Mouse (Mus musculus): ENCODE data around the gene Rab31. TPM values are rescaled to one million over a fixed set of nuclear protein-coding genes. Genes with fewer than 3 reads are reported as not detected.

The Rab31 gene
- polyA plus RNA-seq, 1 experiment, result 6.5 TPM

- Histone ChIP-seq H3K27me3 (ENCODE audit: control insufficient read depth, insufficient read depth, low read length) (no peaks in the 10 kb centered on the region), H3K36me3 (ENCODE audit: control insufficient read depth, insufficient read depth, low read length) (no peaks in the 10 kb centered on the region), H3K4me1 (replicated peaks; ENCODE audit: control insufficient read depth, insufficient read depth, low read length) (peaks cover 2% of the 10 kb centered on the region), H3K27ac (ENCODE audit: control insufficient read depth, insufficient read depth, low read length) (no peak overlapping the region), H3K4me3 (ENCODE audit: control insufficient read depth, insufficient read depth, low read length) (no peak overlapping the region)
- TF ChIP-seq CTCF (IDR thresholded peaks at IDR 0.05; ENCODE audit: borderline replicate concordance, control insufficient read depth, extremely low read depth, insufficient read depth, low read length, poor library complexity) (no peak), POLR2A (IDR thresholded peaks at IDR 0.05; ENCODE audit: control insufficient read depth, extremely low read depth, insufficient read depth, low read length, poor library complexity) (no peak)
- no peak for DNase-seq
These were observed 13.2 kb upstream of the Rab31 start for GRCm38 (mm10) chr17:65785707-65786106.

DNA sequence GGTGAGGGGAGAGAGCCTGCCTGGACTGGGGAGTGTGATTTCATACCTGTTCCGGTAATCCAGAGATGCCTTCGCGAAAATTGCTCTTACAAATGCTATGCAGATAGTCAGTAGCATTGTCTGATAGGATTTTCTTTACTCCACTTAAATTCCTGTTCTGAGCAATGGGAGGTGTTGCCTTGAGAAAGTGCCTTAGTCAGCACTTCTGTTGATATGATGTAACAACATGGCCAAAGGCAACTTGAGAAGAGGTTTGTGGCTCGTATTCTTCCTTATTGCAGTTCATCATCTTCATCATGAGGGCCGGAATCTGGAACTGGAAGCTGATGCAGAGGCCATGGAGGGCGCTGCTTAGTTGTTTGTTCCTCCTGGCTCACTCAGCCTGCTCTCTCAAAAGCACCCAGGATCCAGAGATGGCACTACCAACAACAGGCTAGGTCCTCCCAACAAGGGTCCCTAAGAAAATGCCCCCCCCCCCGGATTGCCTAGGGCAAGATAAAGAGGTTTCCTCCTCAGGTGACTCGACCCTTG lies 12.1 kb upstream of the Rab31 start:
- no peak for DNase-seq
- Histone ChIP-seq H3K36me3 (ENCODE audit: control insufficient read depth, insufficient read depth, low read length) (no peaks in the 10 kb centered on the region), H3K27ac (ENCODE audit: control insufficient read depth, insufficient read depth, low read length) (no peak overlapping the region), H3K4me3 (ENCODE audit: control insufficient read depth, insufficient read depth, low read length) (no peak overlapping the region), H3K4me1 (replicated peaks; ENCODE audit: control insufficient read depth, insufficient read depth, low read length) (peaks cover 2% of the 10 kb centered on the region), H3K27me3 (ENCODE audit: control insufficient read depth, insufficient read depth, low read length) (no peaks in the 10 kb centered on the region)
- 86% methylated on average over 8 of the region's 8 CpGs for WGBS
- TF ChIP-seq POLR2A (IDR thresholded peaks at IDR 0.05; ENCODE audit: control insufficient read depth, extremely low read depth, insufficient read depth, low read length, poor library complexity), result no peak
- TF ChIP-seq CTCF (IDR thresholded peaks at IDR 0.05; ENCODE audit: borderline replicate concordance, control insufficient read depth, extremely low read depth, insufficient read depth, low read length, poor library complexity), result no peak

- no peaks in the 10 kb centered on the region for H3K27me3 ChIP-seq (ENCODE audit: control insufficient read depth, insufficient read depth, low read length)
- no peaks in the 10 kb centered on the region for H3K36me3 ChIP-seq (ENCODE audit: control insufficient read depth, insufficient read depth, low read length)
- peak; percentile 74 for DNase-seq
- peaks cover 2% of the 10 kb centered on the region for H3K4me1 ChIP-seq (replicated peaks; ENCODE audit: control insufficient read depth, insufficient read depth, low read length)
- H3K4me3 ChIP-seq (ENCODE audit: control insufficient read depth, insufficient read depth, low read length), result peak overlapping the region; percentile 96
- no peak for TF ChIP-seq CTCF (IDR thresholded peaks at IDR 0.05; ENCODE audit: borderline replicate concordance, control insufficient read depth, extremely low read depth, insufficient read depth, low read length, poor library complexity)
- WGBS, result 8% methylated on average over 134 of the region's 135 CpGs
- peak overlapping the region; percentile 50 for H3K27ac ChIP-seq (ENCODE audit: control insufficient read depth, insufficient read depth, low read length)
These were observed 10.9 kb upstream of the Rab31 start for GRCm38 (mm10) chr17:65783182-65784161.

DNA sequence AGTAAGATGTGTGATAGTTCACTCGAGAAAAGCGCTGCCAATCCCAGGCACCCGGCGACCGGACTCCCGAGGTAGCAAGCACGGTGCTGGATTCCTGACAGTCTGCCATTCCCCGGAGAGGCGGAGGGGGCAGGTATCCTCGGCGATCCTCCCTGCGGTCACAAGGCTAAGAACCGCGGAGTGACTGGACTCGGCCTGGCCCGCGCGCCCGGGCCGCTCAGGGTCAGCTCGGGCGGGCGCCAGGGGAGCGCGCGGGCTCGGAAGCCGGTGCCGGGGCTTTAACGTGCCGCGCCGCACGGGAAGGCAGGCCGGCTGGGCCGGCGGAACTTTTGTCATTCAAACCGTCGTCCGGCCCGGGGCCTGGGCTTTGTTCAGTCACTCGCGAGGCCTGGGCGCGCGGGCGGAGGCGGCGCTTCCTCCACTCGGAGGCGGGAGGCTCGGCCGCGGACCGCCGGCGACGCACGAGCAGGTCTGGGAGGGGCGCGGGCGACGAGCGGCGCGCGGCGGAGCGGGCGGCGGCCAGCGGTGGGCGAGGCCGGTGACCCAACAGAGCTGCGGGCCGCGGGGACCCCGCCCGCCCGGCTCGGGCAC lies 10.1 kb upstream of the Rab31 start, which contains the start of gene Ppp4r1:
Gene Ppp4r1, plus strand, starts transcription at position 23 of the 591 bp plus-strand sequence.
- Histone ChIP-seq H3K27ac (ENCODE audit: control insufficient read depth, insufficient read depth, low read length) (peak within 1 kb of the TSS; percentile 50; the same call in 1 of the 2 replicates), H3K36me3 (ENCODE audit: control insufficient read depth, insufficient read depth, low read length) (no peaks in the 10 kb centered on the region), H3K27me3 (ENCODE audit: control insufficient read depth, insufficient read depth, low read length) (no peaks in the 10 kb centered on the region), H3K4me3 (ENCODE audit: control insufficient read depth, insufficient read depth, low read length) (peak within 1 kb of the TSS; percentile 96), H3K4me1 (replicated peaks; ENCODE audit: control insufficient read depth, insufficient read depth, low read length) (peaks cover 2% of the 10 kb centered on the region)
- DNase-seq, result peak; percentile 61
- 4% methylated on average over 81 of the region's 81 CpGs for WGBS
- TF ChIP-seq CTCF (IDR thresholded peaks at IDR 0.05; ENCODE audit: borderline replicate concordance, control insufficient read depth, extremely low read depth, insufficient read depth, low read length, poor library complexity) (no peak), POLR2A (IDR thresholded peaks at IDR 0.05; ENCODE audit: control insufficient read depth, extremely low read depth, insufficient read depth, low read length, poor library complexity) (no peak)

GRCm38 (mm10) chr17:65780970-65781369 lies 8.4 kb upstream of the Rab31 start:
- 95% methylated on average over 2 of the region's 2 CpGs for WGBS
- no peak overlapping the region for H3K27ac ChIP-seq (ENCODE audit: control insufficient read depth, insufficient read depth, low read length)
- H3K36me3 ChIP-seq (ENCODE audit: control insufficient read depth, insufficient read depth, low read length), result no peaks in the 10 kb centered on the region
- H3K4me3 ChIP-seq (ENCODE audit: control insufficient read depth, insufficient read depth, low read length), result no peak overlapping the region
- H3K27me3 ChIP-seq (ENCODE audit: control insufficient read depth, insufficient read depth, low read length), result no peaks in the 10 kb centered on the region
- DNase-seq, result no peak
- TF ChIP-seq CTCF (IDR thresholded peaks at IDR 0.05; ENCODE audit: borderline replicate concordance, control insufficient read depth, extremely low read depth, insufficient read depth, low read length, poor library complexity) (no peak), POLR2A (IDR thresholded peaks at IDR 0.05; ENCODE audit: control insufficient read depth, extremely low read depth, insufficient read depth, low read length, poor library complexity) (no peak)
- peaks cover 2% of the 10 kb centered on the region for H3K4me1 ChIP-seq (replicated peaks; ENCODE audit: control insufficient read depth, insufficient read depth, low read length)

DNA sequence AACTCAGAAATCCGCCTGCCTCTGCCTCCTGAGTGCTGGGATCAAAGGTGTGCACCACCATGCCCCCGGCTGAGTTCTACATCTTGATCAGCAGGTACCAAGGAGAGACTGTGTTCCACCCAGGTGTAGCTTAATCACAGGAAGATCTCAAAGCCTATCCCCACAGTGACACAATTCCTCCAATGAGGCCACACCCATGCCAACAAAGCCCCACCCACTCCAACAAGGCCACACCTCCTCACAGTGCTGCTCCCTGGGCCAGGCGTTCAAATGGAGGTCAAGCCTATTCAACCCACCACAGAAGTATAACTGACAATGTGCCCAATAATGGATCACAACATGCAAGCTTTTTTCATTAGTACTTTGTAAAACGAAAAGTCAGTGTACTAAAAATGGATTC lies 4.9 kb upstream of the Rab31 start:
- H3K4me1 ChIP-seq (replicated peaks; ENCODE audit: control insufficient read depth, insufficient read depth, low read length), result peaks cover 3% of the 10 kb centered on the region; the same call in 1 of the 2 replicates
- DNase-seq, result no peak
- H3K4me3 ChIP-seq (ENCODE audit: control insufficient read depth, insufficient read depth, low read length), result no peak overlapping the region
- H3K27ac ChIP-seq (ENCODE audit: control insufficient read depth, insufficient read depth, low read length), result no peak overlapping the region
- no peaks in the 10 kb centered on the region for H3K36me3 ChIP-seq (ENCODE audit: control insufficient read depth, insufficient read depth, low read length)
- 94% methylated on average over 4 of the region's 4 CpGs for WGBS
- TF ChIP-seq POLR2A (IDR thresholded peaks at IDR 0.05; ENCODE audit: control insufficient read depth, extremely low read depth, insufficient read depth, low read length, poor library complexity), result no peak
- no peak for TF ChIP-seq CTCF (IDR thresholded peaks at IDR 0.05; ENCODE audit: borderline replicate concordance, control insufficient read depth, extremely low read depth, insufficient read depth, low read length, poor library complexity)
- peaks cover 3% of the 10 kb centered on the region for H3K27me3 ChIP-seq (ENCODE audit: control insufficient read depth, insufficient read depth, low read length)

Measured in thymus, adult 2 months (tissue).